Comparison of ENCODE assay signal across 7 mouse cellular contexts in genomic region chr4:101263968-101264740, GRCm38 (mm10). TPM values are rescaled to one million over a fixed set of nuclear protein-coding genes. Genes with fewer than 3 reads are reported as not detected.
DNase-seq lines count a peak whose midpoint lies in the region; ATAC-seq and TF ChIP-seq lines count a peak whose summit lies in the region.

No protein-coding gene starts in this region.

- peak overlapping the region; percentile 91 for H3K27ac ChIP-seq in limb, embryonic 12.5 days

- TF ChIP-seq POLR2A in myocyte (IDR thresholded peaks at IDR 0.05; ENCODE audit: insufficient read length, low read depth) = no peak

- H3K9me3 ChIP-seq in limb, embryonic 12.5 days = no peaks in the 10 kb centered on the region

- peak overlapping the region; percentile 97 for H3K4me3 ChIP-seq in limb, embryonic 12.5 days (replicated peaks)
- peak overlapping the region; percentile 57 for H3K4me3 ChIP-seq in myocyte

- ATAC-seq in erythroid progenitor cell, adult 5-6 weeks (replicated peaks; ENCODE audit: low FRiP score, poor library complexity, severe bottlenecking) = peak; percentile 67
- peak; percentile 8; the same call in 1 of the 2 replicates for ATAC-seq in limb, embryonic 12.5 days (ENCODE audit: insufficient number of reproducible peaks, insufficient read depth, low FRiP score, low TSS enrichment, low read depth)

- H3K27me3 ChIP-seq in limb, embryonic 12.5 days = no peaks in the 10 kb centered on the region
- H3K27me3 ChIP-seq in myocyte (ENCODE audit: control insufficient read depth, insufficient read depth, insufficient read length) = no peaks in the 10 kb centered on the region

- peaks cover 10% of the 10 kb centered on the region; the same call in 1 of the 2 replicates for H3K4me1 ChIP-seq in limb, embryonic 12.5 days (replicated peaks)

- intact Hi-C loops in left cerebral cortex, postnatal 25 days (cut with DNase I) = loop anchor here (2.0 to 5.0 kb wide), 4 partner anchors 29 to 99 kb away; no protein-coding TSS in a partner anchor

- 5% methylated on average over 26 of the region's 26 CpGs for WGBS in limb, embryonic 12.5 days

- H3K4me2 ChIP-seq in limb, embryonic 12.5 days = peak overlapping the region; percentile 83
- peak overlapping the region; percentile 84 for H3K4me2 ChIP-seq in myocyte (ENCODE audit: low read depth)

- DNase-seq in left cerebral cortex, postnatal 25 days (ENCODE audit: low spot score in 2 of 2) = peak; percentile 34 to 63
- no peak for DNase-seq in left cerebral cortex, adult 8-10 months (ENCODE audit: low spot score in 2 of 2)
- DNase-seq in ZHBTc4 (ENCODE audit: low read depth, low spot score) = peak; percentile 48
- DNase-seq in ovary, postnatal 36 days (ENCODE audit: low spot score) = no peak

- H3K36me3 ChIP-seq in limb, embryonic 12.5 days = no peaks in the 10 kb centered on the region
- H3K36me3 ChIP-seq in myocyte (ENCODE audit: control insufficient read depth, insufficient read depth) = no peaks in the 10 kb centered on the region

- H3ac ChIP-seq in myocyte (ENCODE audit: control insufficient read depth, insufficient read length) = peak overlapping the region; percentile 89

- peak overlapping the region; percentile 89 for H3K9ac ChIP-seq in limb, embryonic 12.5 days (replicated peaks)

- H3K79me2 ChIP-seq in myocyte (ENCODE audit: control insufficient read depth, insufficient read depth) = peaks cover 45% of the 10 kb centered on the region

TF ChIP-seq in myocyte, 11 proteins besides CTCF, POLR2A, EP300 and RAD21:
- TF ChIP-seq CEBPB (IDR thresholded peaks at IDR 0.05; ENCODE audit: insufficient read depth, poor library complexity, severe bottlenecking) (no peak), TCF12 (IDR thresholded peaks at IDR 0.05; ENCODE audit: insufficient read depth, poor library complexity, severe bottlenecking) (no peak), TCF3 (IDR thresholded peaks at IDR 0.05; ENCODE audit: insufficient read length, low read depth) (no peak), MAX (IDR thresholded peaks at IDR 0.05; ENCODE audit: low read depth) (no peak), POLR2AphosphoS2 (IDR thresholded peaks at IDR 0.05; ENCODE audit: insufficient read length, low read depth) (no peak), MYOG (IDR thresholded peaks at IDR 0.05; ENCODE audit: control insufficient read depth in 1 of 3, insufficient read depth in 1 of 3, insufficient read length in 2 of 3, low read depth in 2 of 3) (no peak), REST (IDR thresholded peaks at IDR 0.05; ENCODE audit: insufficient read depth, insufficient read length) (no peak), E2F4 (IDR thresholded peaks at IDR 0.05; ENCODE audit: insufficient read depth) (no peak), SRF (IDR thresholded peaks at IDR 0.05; ENCODE audit: control insufficient read depth, insufficient read length, low read depth) (no peak), USF1 (IDR thresholded peaks at IDR 0.05; ENCODE audit: low read depth) (no peak)

RNA-seq across cellular contexts. Expression of gene Jak1, which starts 0.9 kb away (rescaled TPM):
- total RNA-seq in left cerebral cortex, postnatal 25 days (2021) = 100 to 1,000 TPM; 122 to 124 TPM
- total RNA-seq in left cerebral cortex, adult 8-10 months (2022) = 100 to 1,000 TPM; 114 to 122 (median 117) TPM
- total RNA-seq in erythroid progenitor cell, adult 5-6 weeks (2015; ENCODE audit: low replicate concordance) = 70.0 and 82.9 TPM in 2 replicates
- total RNA-seq in erythroid progenitor cell, adult 5-6 weeks (2017; ENCODE audit: low replicate concordance) = 78.2 and 87.5 TPM in 2 replicates
- polyA plus RNA-seq in limb, embryonic 12.5 days (2016; fragmentation: Nextera tagmentation; extraction: Ambion mirVana) = 70.3 and 72.6 TPM in 2 replicates
- 33.5 TPM for polyA plus RNA-seq in myocyte (2012; fragmentation: generic; extraction: Trizol)

Comparison
In these comparisons a context has a peak if more than half of its experiments do, and no peak if none do; other contexts are left out.
1. DNase-seq: peak in left cerebral cortex, postnatal 25 days (2 of 2) and ZHBTc4 (single experiment); none in left cerebral cortex, adult 8-10 months (0 of 2) and ovary, postnatal 36 days (single experiment).